Mouse (Mus musculus) left cerebral cortex, adult 8-10 months (tissue): ENCODE measurements at regions not wholly inside any gene's neighbourhood (a gene's known extent, or its start where the extent isn't known, plus 50 kb on each side); places are given as distances from the start of the nearest gene placed in this dataset.
A peak's percentile ranks its signal among the peaks of the same experiment; 100 is the strongest.
"Not testable (repeated sequence)": the region's sequence is repeated elsewhere in the genome, so short reads cannot be mapped to it uniquely, and the experiment has no call there.

Experiments
- DNase-seq, 2 experiments: peaks; one replicate each; pipeline ENCODE4 v3.0.0; 2022; ENCODE audit warnings: low spot score in 2 of 2

DNA sequence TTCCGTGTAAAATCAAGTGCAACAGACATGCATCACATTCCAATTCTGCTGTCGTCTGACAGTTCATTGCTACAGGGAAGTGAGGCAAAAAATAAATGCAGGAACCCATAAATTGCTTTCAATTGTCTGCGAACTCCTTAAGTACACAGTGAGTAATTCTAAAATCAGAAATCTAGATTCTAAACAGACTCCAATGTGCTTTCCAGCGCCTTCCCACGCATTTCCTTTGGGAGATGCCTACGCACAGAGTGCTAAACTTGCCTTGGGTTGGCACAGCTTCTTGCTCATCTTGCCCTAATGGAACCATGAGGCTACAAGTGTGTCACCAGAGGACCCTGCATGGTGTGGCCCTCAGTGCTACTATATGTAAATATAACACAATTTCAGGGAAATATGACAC lies 212.6 kb downstream of the Samd5 start:
- DNase-seq = peak; percentile 12 to 50

DNA sequence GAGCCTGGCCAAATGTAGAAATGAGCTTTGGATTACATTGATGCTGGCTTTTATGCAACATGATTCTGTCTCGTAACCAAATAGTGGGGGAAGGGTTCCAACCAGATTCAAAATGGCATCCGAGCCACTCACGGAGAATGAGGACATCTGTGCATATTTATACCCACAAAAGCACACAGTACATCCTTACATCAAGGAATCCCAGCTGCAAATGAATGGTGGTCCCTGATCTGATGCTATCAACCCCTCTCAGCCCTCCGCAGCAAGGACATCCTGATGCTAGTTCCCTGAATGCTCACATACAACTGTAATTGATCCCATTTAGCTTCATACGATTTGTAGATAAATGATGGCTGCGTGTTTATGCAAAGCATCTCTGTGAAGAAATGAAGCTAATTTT lies 215.9 kb downstream of the Samd5 start:
- DNase-seq = no peak

DNA sequence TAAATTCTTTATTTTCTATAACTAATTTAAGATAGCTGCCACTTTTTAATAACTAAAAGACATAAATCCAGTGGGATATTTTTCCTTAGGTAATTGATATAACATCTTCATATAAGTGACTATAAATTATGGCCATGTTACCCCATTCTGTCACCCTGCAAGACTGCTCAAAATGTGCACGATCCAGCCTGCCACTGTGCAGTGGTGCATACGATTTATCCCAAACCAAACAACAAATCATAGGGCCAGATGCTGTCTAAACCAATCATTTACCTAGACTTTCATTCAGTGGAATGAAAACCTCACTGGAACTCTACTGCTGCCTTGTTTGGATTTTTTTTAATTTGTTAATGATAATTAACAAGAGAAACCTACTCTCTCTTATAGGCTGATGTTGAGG lies 216.5 kb downstream of the Samd5 start:
- DNase-seq = no peak

DNA sequence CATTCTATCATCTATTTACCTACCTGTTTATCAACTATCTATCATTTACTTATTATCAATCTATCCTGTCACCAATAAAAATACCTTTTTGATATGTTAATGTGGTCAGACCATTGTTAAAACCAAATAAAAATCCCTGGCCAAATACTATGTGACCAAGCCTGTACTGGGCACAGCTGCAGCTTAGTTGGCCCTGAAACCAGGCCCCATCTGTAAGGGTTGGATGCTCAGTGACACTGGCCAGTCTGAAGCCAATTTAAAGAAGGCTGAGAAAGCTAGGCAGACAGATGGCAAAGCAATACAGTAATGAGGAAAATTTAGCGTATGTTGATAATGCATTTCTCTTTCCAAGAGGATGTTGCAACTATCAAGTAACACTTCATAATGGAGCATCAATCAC lies 217.8 kb downstream of the Samd5 start:
- no peak for DNase-seq

DNA sequence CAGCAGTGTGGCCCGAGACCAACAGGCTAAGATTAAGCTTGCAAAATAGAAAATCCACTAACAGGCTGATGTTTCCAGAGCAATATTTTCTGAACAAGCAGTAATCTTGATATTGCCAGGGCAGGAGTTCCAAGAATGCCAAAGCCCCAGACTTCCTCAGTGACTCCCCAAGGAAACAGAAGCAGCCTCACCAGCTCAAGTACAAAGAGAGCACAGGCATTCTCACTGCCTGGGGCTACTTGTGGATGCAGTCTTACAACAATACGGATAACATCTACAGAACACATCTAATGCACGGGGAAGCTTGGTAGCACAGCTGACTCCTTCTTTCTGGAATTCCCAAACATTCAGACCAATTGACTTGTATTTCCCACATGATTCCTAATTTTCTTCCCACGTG lies 235.9 kb downstream of the Samd5 start:
- no peak for DNase-seq

DNA sequence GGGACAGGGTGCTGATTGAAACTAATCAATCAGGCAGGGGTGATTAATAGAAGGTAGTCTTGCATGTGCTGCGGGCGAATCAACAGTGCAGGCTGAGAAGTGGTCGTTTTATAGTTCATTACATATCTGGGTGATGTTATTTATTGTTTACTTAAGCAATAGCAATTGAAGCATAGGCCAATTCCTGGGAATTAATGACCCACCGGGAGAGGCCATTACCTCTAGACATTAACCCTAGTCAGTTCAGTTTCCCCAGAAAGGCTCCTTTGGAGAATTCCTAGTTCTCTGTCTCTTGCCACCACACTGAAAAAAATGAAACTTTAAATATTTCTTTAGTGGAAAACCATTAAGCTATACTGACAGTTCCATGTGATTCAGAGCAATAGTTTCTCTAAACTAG lies 236.6 kb downstream of the Samd5 start:
- no peak for DNase-seq

DNA sequence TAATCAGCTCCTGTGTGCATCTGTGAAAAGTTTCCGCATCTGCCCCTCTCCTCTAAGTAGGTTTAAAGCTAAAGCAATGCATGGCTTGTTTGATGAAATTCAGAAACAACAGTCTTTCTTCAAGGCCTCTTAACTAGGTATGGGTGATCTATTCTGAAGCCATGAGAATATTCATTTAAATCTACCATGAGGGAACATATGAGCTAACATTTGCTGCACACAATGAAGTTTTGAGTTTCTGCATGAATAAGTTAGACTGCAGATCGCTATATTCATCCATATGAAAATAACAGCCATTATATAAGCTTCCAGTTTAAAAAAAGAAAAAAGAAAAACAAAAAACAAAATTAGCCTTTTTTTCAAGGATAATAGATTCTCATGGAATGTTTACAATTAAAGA lies 245.9 kb downstream of the Samd5 start:
- no peak for DNase-seq

DNA sequence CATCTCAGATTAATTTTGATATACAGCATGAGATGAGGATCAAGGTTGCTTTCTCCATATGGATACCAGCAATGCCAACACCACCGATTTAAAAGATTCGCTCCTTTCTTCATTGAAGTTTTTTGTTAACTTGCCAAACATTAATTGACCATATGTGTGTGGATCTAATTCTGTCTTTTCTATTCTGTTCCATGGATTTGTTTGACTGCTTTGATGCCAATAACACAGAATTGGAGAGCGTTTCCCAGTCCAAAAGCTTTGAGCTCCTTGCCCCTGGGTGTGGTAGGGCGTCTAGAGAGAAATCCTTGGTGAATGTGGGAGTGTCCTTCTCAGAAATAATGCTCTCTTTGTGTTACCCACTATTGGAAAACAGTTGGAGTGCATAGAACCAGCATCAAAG lies 254.3 kb downstream of the Samd5 start:
- DNase-seq = no peak

DNA sequence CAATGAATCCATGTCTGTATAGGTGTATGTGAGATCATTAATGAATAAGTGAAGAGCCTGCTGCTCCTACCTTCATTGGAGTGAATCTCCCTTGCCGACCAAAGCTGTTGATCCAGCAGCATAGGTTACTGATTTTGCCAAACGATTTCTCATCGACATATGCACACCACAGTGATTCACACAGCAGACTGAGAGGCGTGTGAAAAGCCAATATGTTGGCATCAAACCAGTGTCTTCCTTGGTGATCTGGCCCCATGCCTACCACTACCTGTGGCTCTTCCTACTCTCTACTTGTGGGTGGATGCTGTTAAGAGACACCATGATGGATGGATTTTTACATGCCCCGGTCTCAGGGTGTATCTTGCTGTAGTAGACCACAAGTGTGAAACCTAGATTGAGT lies 258.3 kb downstream of the Samd5 start:
- peak in 1 of 2 experiments; percentile 30 for DNase-seq

DNA sequence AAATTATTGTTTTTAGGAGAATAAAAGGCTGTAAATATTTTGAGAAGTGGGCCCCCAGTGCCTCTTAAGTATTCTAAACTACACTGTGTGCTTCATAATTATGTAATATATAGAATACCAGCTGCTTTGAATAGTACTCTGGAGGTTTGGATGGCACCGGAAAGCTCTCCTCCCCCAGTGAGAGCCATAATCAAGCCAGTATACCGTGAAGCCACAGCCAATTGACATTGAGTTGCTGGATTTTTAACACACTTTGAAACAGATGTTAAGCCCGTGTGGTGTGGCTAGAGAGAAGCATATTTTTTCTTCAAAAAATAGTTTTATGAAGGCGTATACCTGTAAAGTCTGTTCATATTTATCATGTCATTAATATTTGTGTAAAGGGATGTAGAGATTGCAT lies 268.9 kb downstream of the Samd5 start:
- DNase-seq = no peak

DNA sequence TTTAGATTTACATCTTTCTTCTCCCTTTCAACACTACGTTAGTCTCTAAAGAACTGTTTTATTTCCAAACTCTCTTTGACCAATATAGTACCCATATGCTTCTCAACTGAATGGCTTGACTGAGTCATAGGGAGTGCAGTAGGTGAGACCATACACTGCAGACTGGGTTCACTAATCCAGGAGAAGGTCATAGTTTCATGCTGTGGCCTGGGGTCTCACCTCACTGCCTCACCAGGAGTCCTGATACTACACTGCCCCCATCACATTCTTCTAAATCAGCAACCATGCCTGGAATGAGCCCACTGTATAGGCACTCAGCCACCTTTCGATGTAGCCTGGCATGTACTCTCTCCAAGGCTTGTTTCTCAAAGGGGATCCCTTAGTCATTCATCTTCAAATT lies 269.6 kb downstream of the Samd5 start:
- no peak for DNase-seq

DNA sequence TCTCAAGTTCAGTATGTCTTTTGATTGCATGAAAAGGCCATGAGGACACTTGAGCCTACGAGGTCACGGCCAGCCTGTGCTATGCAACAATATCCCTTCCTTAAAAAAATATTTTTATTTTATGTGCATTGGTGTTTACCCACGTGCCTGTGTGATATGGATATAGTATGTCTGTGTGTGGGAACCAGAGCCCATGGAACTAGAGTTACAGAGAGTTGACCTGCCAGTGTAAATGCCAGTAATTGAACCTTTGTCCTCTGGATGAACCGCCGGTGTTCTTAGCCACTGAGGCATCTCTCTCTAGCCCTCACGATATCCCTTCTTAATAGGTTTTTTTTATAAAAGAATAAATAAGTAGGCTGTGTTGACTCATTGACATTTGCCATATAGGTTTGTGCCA lies 270.0 kb downstream of the Samd5 start:
- no peak for DNase-seq

DNA sequence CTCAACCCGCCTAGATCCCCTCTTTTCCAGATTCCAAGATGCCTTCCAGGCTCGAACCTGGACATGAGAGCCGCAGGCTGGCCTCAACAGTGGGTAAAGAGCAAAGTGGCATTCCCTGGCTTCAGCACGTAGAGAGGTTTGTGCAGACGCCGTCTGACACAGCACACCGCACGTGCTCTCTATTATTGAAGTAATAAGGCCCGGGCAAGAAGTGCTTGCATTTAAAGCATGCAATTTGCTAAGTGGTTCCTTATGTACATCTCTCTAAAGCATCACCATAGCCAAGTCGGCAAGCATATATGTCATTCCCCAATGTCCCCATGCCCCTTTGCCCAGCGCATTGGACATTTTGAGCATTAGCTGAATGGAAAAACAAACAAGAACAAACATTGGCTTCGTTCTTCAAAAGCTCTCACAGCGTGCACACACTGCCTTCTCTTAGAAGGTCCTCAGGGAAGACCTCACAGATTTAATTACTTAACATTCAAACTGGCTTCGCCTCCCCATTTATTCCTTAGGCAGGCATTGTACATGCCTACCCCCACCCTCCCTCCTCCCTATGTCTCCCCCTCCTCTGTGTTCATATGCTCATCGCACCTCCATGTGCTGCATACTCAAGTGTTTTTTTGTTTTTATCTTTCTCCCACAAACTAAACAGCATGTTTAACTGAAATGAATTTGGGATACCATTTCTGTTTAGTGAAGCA lies 273.9 kb downstream of the Samd5 start:
- DNase-seq = no peak

DNA sequence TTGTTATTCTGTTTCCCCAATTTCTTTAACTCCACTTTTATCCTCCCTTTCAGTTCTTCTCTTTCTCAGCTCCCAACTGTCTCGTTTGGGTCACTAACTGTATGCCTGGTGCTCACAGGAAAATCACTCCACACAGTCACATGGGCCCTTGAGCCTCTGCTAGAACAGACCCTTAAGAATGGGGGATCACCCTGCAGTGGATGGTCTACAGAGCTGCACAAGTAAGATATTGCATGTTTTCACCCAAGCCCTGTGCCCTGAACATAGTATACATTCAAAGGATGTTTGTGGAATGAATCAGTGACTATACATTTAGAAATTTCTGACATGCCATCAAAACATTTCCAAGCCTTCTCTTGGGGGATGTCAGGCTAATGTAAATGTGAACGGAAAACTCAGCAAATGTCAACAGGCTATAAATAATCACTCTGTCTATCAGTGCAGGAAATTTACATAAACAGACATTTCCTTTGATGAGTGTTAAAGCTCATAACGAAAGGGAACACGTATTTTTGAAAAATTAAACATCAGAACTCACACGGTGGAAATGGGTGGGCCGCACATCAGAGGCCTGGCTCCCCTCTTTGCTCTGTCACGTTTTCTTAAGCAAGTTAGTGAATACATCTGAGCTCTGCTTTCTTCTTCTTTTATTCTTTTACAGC lies 297.4 kb downstream of the Samd5 start:
- DNase-seq = no peak

DNA sequence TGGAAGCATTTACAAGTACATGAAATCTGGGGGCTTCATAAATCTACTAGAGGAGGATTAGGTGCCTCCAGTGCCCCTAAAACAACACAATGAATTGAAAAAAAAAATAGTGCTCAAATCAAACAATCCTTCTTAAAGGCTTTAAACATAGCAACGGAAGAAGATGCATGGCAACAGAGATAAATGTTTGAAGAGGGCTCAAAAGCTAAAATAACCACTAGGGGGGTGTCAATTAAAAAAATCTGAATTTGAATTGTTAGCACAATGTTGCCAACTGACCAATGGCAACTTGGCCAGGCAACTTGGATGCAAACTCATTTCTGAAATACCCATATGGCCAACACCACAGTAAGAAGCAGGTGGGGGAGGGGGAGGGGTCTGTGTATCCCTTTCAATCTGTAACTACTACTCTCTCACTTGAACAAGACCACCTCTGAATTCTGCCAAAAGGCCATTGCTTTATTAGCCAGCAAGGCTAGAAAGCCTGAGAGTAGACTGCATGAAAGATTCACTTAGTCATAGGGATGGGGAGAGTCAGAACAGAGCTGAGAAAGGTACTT lies 312.6 kb downstream of the Samd5 start:
- no peak for DNase-seq

DNA sequence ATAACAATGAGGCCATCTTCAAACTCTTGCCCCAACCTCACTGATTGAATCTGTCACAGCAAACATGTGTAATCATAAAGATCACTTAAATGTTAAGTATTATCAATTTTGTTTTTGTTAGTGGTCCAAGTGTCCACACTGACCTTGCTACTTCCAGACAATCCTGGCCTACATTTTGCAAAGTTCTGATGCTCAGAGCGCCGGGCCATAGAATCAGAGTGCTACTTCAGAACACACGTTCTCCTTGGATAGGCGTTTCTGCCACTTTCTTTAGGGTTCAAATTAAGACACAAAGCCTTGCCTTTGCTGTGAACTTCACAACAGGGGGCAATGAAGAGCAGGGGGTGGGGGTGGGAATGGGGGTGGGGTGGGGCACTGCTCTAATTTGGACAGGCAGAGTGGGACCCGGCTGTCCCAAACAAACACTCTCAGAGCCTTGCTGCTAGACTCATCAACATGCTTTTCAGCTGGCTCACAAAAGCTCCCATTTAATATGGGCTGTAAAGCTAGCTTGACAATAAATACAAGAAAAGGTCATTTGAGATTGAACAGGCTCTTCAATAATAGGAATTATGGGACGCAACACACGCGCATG lies 336.7 kb downstream of the Samd5 start:
- DNase-seq = no peak

DNA sequence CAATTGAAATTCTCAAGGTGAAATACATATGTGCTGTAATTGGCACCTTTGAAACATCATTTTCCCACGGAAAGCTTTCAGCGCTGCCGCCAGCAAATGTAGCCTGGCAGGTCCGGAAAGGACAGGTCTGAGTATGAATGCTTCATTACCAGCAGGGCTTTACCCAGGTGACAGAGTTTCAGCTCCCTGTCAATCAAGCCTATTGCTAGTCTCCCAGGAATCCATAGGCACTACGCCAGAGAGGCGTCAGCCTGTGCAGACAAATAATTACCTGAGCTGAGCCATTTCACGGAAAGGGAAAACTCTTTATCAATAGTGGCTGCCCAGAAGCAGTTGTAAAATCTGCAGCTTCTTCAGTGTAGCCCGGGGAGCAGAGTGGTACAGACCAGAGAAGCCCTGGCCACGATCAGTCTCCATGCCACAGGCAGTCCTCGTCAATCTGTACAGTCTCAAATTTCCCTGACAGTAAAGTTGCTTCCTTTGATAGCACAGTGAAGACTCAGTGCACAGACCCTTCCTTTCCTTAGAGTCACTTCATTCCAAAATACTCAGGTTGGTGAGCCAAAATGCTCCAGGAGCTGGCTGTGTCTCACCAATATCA lies 340.7 kb downstream of the Samd5 start:
- DNase-seq = no peak

DNA sequence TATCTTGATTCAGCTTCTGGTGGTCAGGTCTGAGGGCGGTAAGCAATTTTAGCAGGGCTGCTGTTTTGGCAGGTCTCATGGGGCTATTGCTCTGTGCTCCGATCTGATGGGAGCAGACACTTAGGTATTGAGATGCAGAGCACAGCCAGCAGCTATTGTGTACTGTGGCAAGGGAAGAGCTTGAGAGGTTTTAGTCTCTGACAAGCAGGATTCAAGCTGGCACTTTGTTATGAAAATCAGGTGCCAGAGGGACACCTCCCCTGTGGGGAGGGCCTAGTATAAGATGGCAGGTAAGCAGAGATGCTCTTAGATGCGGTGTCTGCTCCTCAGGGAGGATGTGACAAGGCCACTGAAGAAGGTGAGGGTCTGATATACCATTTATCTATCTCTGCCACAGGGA lies 343.3 kb downstream of the Samd5 start:
- DNase-seq = no peak

DNA sequence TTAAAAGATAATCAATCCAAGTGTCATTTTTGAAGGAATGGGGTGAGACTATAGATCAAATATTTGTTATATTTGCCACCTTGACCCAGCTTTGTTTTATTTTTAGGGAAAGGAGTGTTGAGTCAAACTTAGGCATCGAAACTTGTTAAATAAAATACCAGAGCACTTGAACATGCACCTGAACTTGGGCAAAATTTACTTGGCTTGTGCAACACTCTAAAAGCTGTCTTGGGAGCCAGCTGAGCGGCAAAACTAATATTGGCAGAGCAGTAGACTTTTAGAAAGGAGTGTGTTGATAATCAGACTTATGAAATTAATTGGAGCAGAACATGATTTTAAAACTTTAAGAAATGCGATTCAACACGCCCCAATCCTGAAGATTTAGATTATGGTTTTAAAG lies 346.7 kb downstream of the Samd5 start:
- DNase-seq = no peak

DNA sequence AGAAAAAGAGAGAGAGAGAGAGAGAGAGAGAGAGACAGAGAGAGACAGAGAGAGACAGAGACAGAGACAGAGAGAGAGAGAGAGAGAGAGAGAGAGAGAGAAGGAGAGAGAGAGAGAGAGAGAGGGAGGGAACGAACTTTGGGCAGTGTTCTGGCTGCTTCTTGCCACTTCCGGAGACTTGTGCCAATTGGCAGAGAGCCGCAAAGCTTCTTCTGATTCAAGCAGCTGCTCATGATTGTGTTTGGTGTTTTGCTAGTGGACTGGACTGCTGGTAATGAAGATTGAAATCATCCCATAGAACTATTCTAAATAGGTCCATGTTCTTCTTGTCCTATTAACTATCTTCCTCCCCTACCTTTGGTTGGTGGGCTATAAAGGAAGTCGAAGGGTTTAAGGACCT lies 347.1 kb downstream of the Samd5 start:
- DNase-seq = not testable (repeated sequence)

DNA sequence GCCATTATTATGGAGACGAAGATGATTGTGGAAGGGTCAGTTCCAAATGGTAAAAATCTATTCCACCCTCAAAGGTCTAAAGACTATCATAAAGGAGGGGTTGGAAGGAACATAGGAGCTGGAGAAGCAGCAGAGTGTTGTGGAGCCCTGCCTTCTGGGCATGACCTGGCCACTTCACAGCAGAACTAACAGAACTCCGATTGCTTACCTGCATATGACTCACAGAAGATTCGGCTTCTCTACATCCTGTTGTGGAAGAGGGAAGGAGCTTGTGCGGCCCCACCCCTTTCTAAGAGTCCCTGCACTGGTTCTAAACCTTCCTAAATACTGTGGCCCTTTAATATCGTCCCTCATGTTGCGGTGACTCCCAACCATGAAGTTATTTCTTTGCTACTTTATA lies 362.7 kb downstream of the Samd5 start:
- no peak for DNase-seq

DNA sequence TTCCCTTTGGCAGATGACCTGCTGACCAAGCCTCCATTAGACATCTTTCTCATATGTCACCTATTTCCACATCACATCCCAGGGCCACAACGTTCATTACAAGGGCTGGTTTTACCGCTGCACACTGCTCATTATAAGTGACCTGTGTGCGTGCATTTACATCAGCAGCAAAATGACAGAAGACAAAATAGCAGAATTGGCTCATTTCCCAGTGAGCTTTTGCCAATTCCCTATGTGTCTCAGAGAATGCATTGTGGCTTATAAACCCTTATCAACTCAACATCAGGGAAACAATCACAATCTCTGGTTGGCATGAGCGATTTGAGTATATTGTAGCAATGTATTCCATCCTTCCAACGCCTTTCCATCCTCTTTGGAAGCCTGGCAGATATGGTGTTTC lies 364.7 kb downstream of the Samd5 start:
- DNase-seq = no peak
